Mouse (Mus musculus): ENCODE measurements around the gene Atp7a. TPM values are rescaled to one million over a fixed set of nuclear protein-coding genes. Genes with fewer than 3 reads are reported as not detected.

Atp7a gene
- total RNA-seq, 4 experiments from 2014 or later: 5.2 to 6.9 (median 6.2) TPM

GRCm38 (mm10) chrX:106171106-106171852, 144.2 kb downstream of the Atp7a start:
- DNase-seq (ENCODE audit: low spot score): peak; percentile 62

GRCm38 (mm10) chrX:106171853-106172154, 144.7 kb downstream of the Atp7a start:
- DNase-seq (ENCODE audit: low spot score): no peak

Other genes starting within 250 kb of the Atp7a start
- 10 to 100 TPM; 54.3 to 65.2 (median 57.7) TPM for gene Atrx, start 97.9 kb upstream of the Atp7a start, total RNA-seq (2022)
- 10 to 100 TPM; 38.8 to 55.3 (median 46.9) TPM for gene Magt1, start 15.4 kb upstream of the Atp7a start, total RNA-seq (2022)
- gene Cox7b, start 11.6 kb upstream of the Atp7a start, total RNA-seq (2022): 1,000 to 10,000 TPM; 1,695 to 2,076 (median 1,892) TPM
- gene Tlr13, start 115.9 kb downstream of the Atp7a start, total RNA-seq (2022): 1 to 10 TPM; 1.1 to 2.2 (median 1.1) TPM
- 100 to 1,000 TPM; 423 to 432 (median 428) TPM for gene Pgk1, start 159.8 kb downstream of the Atp7a start, total RNA-seq (2022)
- 10 to 100 TPM in 2 of 4 experiments, 1 to 10 TPM in 2; 7.0 to 12.5 (median 10.6) TPM for gene Taf9b, start 193.9 kb downstream of the Atp7a start, total RNA-seq (2022)
- gene Fnd3c2, start 228.1 kb downstream of the Atp7a start, total RNA-seq (2022): not detected

Data from heart, adult 8-10 months (tissue).